Comparison of ENCODE assay signal across 9 mouse cellular contexts in genomic region chr8:45816765-45817426, GRCm38 (mm10).
DNase-seq lines count a peak whose midpoint lies in the region; ATAC-seq and TF ChIP-seq lines count a peak whose summit lies in the region.
"Had no signal": no experiment of that assay in that cellular context is flagged by ENCODE, and none has a peak within 500 bp of the region (broad histone marks: within the 10 kb centered on the region; RNA-seq: fewer than 3 reads in every experiment).

No protein-coding gene starts in this region.

- ATAC-seq in heart, postnatal 0 days (ENCODE audit: insufficient read depth, low read depth): 0 out of 2 replicates have a peak, but pooled peaks have one; percentile 10
- ATAC-seq in CD4-positive, CD25-positive, alpha-beta regulatory T cell, adult 4 months: peak; percentile 17
- ATAC-seq in forebrain, embryonic 14.5 days: peak; percentile 58
- peak; percentile 87 for ATAC-seq in megakaryocyte progenitor cell, adult 5-6 weeks (replicated peaks; ENCODE audit: poor library complexity)

- peak; percentile 32 for DNase-seq in heart, postnatal 0 days (ENCODE audit: low spot score)
- DNase-seq in heart, embryonic 10.5 days (ENCODE audit: low spot score): no peak
- peak; percentile 30 for DNase-seq in c-Kit-positive CD71-negative TER-119-negative erythroid progenitor cells, embryonic 14.5 days (ENCODE audit: low read depth)
- DNase-seq in forebrain, embryonic 14.5 days (ENCODE audit: low spot score): peak; percentile 85
- DNase-seq in large intestine, adult 2 months (ENCODE audit: low read depth, low spot score): peak; percentile 19
- peak; percentile 15 to 26 for DNase-seq in spleen, postnatal 36 days (ENCODE audit: low spot score in 2 of 2)

- H3K27me3 ChIP-seq in heart, postnatal 0 days (ENCODE audit: control insufficient read depth, insufficient read depth, low read length): no peaks in the 10 kb centered on the region
- no peaks in the 10 kb centered on the region for H3K27me3 ChIP-seq in heart, embryonic 10.5 days (ENCODE audit: insufficient read depth, poor library complexity, severe bottlenecking)
- no peaks in the 10 kb centered on the region for H3K27me3 ChIP-seq in forebrain, embryonic 14.5 days (replicated peaks; ENCODE audit: control insufficient read depth, insufficient read depth, low read length)
- H3K27me3 ChIP-seq: stomach, embryonic 15.5 days had no signal

- 29% methylated on average over 7 of the region's 7 CpGs for WGBS in heart, postnatal 0 days
- 29% methylated on average over 7 of the region's 7 CpGs for WGBS in heart, embryonic 10.5 days
- WGBS in forebrain, embryonic 14.5 days: 18% methylated on average over 7 of the region's 7 CpGs
- WGBS in large intestine, adult 2 months: 37% methylated on average over 7 of the region's 7 CpGs

- no peaks in the 10 kb centered on the region for H3K9me3 ChIP-seq in heart, postnatal 0 days (replicated peaks; ENCODE audit: control insufficient read depth, low read length)
- H3K9me3 ChIP-seq in heart, embryonic 10.5 days: no peaks in the 10 kb centered on the region
- H3K9me3 ChIP-seq in forebrain, embryonic 14.5 days (replicated peaks; ENCODE audit: control insufficient read depth, low read length): no peaks in the 10 kb centered on the region
- H3K9me3 ChIP-seq: stomach, embryonic 15.5 days had no signal

- no peak for TF ChIP-seq EP300 in heart, postnatal 0 days (IDR thresholded peaks at IDR 0.05; ENCODE audit: low read depth)

- H3K27ac ChIP-seq in heart, postnatal 0 days (ENCODE audit: low read depth): no peak overlapping the region
- H3K27ac ChIP-seq in heart, embryonic 10.5 days: no peak overlapping the region
- no peak overlapping the region for H3K27ac ChIP-seq in forebrain, embryonic 14.5 days (ENCODE audit: low read depth, low read length)
- H3K27ac ChIP-seq: stomach, embryonic 15.5 days had no signal

- peak; percentile 96 for TF ChIP-seq CTCF in heart, postnatal 0 days (IDR thresholded peaks at IDR 0.05; ENCODE audit: low read depth)

- no peak overlapping the region for H3K4me3 ChIP-seq in heart, postnatal 0 days (ENCODE audit: low read depth, low read length)
- H3K4me3 ChIP-seq in heart, embryonic 10.5 days: no peak overlapping the region
- H3K4me3 ChIP-seq in forebrain, embryonic 14.5 days (ENCODE audit: low read depth, low read length): no peak overlapping the region
- H3K4me3 ChIP-seq: stomach, embryonic 15.5 days had no signal

- no peaks in the 10 kb centered on the region for H3K4me1 ChIP-seq in heart, postnatal 0 days (ENCODE audit: control insufficient read depth, insufficient read depth)
- H3K4me1 ChIP-seq in heart, embryonic 10.5 days: peaks cover 2% of the 10 kb centered on the region; the same call in 1 of the 2 replicates
- H3K4me1 ChIP-seq in forebrain, embryonic 14.5 days (ENCODE audit: control insufficient read depth, insufficient read depth, low read length): no peaks in the 10 kb centered on the region; the same call in 1 of the 2 replicates
- H3K4me1 ChIP-seq: stomach, embryonic 15.5 days had no signal

- H3K36me3 ChIP-seq in heart, postnatal 0 days (replicated peaks; ENCODE audit: control insufficient read depth, insufficient read depth, low read length): peaks cover 71% of the 10 kb centered on the region
- peaks cover 52% of the 10 kb centered on the region for H3K36me3 ChIP-seq in heart, embryonic 10.5 days
- H3K36me3 ChIP-seq in forebrain, embryonic 14.5 days (ENCODE audit: control insufficient read depth, insufficient read depth, low read length): peaks cover 33% of the 10 kb centered on the region

- H3K9ac ChIP-seq in heart, postnatal 0 days (replicated peaks; ENCODE audit: low read depth, low read length): no peak overlapping the region
- no peak overlapping the region for H3K9ac ChIP-seq in forebrain, embryonic 14.5 days (ENCODE audit: low read length)
- H3K9ac ChIP-seq: stomach, embryonic 15.5 days had no signal

- no peak overlapping the region for H3K4me2 ChIP-seq in heart, postnatal 0 days (ENCODE audit: low read depth, low read length)
- H3K4me2 ChIP-seq in forebrain, embryonic 14.5 days (ENCODE audit: low read length): no peak overlapping the region
- H3K4me2 ChIP-seq: stomach, embryonic 15.5 days had no signal

Comparison
In these comparisons a context has a peak if more than half of its experiments do, and no peak if none do; other contexts are left out.
1. ATAC-seq: peak in every context shown above with its lines; median percentile 87 in megakaryocyte progenitor cell, adult 5-6 weeks; 58 in forebrain, embryonic 14.5 days; 17 in CD4-positive, CD25-positive, alpha-beta regulatory T cell, adult 4 months; 10 in heart, postnatal 0 days.